Mouse (Mus musculus) thymus, postnatal 14 days (tissue): ENCODE results near the gene Zfp663.

Experiments
- DNase-seq: peaks from one replicate; pipeline ENCODE4 v3.0.0; 2021

Gene Zfp663

DNA sequence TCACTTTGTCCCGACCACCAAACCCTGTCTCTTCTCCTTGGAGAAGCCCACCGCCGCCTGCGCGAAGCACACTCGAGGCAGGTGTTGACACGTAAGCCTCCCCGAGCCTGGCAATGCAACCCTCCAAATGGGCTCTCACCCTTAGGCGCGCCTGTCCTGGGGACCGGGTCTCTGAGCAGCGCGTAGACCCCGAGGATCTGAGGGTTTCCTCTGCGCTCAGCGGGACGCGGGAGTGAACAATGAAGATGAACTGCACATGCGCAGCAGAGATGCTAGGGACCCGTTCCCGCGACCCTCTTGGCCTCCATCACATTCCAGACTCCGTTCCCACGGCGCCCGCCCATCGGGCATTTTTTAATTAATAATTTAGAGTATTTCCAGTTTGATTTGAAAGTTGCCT is at the start of gene Zfp663:
Zfp663 (minus strand) TSS at position 234 of the 400 bp plus-strand sequence.
- no peak for DNase-seq

DNA sequence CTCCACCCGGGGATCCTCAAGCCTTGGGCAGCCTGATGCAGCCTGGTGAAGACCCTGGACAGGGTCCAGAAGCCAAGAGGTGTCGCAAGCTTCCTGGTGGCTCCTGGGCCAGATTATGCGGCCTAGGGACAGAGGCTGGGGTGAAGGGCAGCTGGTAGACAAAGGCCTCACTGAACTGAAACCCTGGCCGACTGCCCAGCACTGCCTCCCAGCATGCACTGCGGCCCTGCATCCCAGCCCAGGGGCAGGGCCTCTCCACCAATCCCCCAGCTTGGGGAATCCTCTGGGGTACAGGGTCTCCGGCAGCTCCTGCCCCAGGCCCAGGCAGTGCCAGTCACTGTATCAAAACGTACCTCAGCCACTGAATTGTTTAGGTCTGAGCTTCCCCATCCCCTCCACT is 48.8 kb upstream of the Zfp663 start:
- DNase-seq, result no peak

- DNase-seq, result no peak
These were observed 47.3 kb upstream of the Zfp663 start for GRCm38 (mm10) chr2:165415795-165416194.

- DNase-seq, result no peak
These were observed 46.7 kb upstream of the Zfp663 start for GRCm38 (mm10) chr2:165415141-165415721.

DNA sequence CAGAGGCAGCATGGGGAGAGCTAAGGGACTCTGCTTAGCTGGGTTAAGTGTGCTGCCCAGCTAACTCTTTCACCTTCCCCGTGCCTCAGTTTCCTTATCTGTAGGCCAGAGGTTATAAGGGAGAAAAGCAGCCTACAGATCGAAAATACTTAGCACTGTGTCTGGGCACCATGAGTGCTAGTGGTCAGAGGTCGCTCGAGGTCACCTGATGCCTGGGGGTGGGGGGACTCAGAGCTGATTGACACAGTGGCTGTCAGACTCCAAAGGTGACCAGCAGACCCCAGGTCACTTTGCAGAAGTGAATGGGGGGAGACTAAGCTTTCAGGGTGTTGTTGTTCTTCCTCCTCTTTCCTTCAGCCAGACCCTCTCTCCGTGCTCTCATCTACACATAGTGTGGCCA is 45.8 kb upstream of the Zfp663 start:
- DNase-seq, result no peak

DNA sequence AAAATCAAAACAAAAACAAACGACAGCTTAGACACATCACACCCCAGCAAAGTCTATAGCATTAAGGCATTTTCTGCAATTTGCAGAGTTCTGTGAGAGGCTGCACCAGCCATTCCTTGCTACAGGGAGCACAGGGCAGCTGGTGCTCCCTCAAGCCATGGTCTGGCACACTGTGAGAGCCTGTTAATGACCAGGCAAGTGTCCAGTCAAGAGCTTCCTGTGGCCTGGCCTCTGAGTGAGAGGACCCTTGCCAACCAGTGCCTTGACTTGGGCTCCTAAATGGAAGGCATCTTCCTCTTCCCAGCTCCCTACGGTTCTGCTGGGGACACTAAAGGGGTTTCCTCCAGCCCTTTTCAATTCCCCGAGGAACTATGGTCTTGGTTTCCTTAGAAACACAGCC is 45.4 kb upstream of the Zfp663 start:
- DNase-seq, result no peak

DNA sequence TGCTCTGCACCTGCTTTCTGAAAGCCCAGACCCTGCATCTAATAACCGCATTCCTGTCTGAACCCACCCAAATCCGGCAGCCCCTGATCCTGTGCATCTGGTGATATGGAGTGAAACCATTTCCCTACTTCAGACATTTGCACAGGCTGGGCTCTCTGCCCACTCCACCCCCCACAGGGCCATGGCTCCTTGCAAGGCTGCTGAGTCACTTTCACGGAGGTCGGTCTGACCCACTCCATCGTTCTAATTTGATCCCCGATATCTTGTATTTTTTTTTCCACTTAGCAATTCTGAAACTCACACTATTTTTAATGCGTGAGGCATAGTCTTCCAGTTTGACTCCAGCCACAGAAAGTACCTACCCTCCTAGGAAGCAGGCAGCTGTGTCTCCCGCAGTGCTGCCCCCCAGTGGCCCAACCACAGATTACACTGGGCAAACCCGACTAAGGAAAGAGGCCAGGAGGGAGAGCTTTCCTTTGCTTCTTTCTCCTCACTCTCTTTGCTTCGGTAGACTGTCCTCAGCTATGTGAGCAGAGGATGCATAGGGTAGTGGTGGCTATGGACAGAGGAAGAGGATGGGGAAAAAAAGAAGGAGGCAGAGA is 39.3 kb upstream of the Zfp663 start:
- peak; percentile 64 for DNase-seq

DNA sequence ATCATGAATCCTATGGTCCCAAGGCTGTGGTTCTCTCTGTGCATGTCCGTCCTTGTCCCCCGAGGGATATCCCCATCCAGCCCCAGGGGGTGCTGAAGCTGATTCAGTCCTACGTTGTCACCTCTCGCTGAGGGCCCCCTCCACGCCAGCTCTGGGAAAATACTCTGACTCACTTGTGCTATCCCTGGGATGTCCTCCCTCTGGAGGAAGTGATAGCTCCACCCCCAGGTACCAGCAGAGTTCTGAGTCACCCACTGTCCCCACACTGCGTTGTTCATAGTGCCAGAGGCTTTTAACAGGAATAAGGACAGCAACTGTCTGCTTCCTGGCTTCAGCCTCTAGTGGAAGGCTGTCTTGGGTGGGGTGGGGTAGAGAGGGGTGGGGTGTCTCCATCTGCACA is 36.8 kb upstream of the Zfp663 start:
- no peak for DNase-seq

DNA sequence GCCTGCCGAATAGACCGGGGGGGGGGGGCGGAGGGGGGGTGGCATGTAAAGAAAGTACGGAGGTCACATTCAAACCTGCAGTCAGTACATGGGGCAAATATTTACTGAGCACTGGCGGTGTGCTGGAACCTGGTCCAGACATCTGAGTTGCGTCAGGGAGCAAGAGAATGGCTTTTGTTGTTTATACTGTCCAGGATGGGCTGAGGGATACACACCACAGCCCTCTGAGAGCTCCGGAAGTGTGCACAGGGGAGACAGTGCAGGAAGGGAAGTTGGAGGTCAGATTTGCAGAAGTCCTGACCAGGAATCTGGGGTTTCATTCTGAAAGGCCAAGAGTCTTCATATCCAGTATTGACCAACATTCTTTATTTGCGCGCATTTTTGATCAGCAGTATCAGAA is 36.4 kb upstream of the Zfp663 start:
- DNase-seq, result no peak

- no peak for DNase-seq
These were observed 29.7 kb upstream of the Zfp663 start for GRCm38 (mm10) chr2:165398164-165398785.

DNA sequence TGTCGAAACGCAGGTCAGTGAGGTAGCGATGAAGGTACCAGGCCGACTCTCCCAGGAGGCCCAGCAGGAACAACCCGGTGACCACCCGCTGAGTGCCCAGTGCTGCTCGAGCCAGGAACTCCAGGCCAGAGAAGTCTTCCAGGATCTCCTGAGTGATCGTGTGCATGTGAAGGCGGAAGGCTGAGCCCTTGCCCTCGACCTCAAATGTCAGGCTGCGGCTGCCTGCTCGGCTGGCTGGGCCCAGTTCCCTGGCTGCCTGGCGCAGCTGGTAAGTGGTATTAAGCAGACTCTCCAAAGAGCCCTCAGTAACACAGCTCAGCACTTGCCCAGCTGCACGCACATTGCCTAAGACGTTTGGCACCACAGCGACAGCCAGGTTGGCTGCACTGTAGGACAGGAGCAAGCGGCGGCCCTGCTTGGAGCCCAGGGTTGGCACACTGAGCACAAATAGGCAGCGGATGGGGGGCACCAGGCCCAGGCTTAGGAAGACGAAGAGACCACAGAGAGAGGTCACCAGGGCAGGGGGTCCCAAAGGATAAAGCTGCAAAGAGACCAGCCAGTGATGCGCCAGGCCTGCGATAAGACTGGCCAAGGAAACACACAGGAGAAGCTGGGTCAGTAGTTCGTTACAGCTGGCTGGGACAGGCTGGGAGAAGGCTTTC is 29.1 kb upstream of the Zfp663 start:
- DNase-seq, result no peak

DNA sequence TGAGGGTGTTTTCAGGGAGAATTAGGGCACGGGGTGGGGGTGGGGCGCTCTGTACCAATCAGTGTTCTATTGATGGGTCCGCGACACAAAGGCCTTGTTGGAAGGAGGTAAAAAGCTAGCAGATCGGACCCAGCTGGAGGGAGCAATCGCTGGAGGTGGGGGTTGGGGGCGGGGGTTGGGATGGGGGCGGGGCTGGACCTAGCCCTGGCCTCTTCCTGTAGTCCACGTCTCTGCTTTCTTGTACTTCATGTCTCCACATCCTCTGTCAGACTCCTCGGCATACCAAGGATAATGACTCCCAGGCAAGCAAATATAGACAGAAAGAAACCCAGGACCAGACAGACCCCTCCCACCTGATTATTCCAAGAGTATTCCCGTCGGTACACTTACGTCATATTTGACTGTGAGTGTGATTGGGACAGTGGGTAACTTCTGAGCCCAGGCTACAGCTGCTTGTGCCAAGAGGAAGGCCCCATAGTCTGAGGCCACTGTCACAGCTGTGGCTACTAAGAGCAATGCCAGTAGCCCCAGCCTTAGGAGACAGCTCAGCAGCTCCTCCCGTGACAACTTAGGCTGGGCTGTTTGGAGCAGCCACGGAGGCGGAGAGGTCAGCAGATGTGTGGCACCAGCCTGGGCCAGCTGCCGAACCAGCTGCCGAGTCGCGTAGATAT is 28.4 kb upstream of the Zfp663 start:
- DNase-seq, result no peak

DNA sequence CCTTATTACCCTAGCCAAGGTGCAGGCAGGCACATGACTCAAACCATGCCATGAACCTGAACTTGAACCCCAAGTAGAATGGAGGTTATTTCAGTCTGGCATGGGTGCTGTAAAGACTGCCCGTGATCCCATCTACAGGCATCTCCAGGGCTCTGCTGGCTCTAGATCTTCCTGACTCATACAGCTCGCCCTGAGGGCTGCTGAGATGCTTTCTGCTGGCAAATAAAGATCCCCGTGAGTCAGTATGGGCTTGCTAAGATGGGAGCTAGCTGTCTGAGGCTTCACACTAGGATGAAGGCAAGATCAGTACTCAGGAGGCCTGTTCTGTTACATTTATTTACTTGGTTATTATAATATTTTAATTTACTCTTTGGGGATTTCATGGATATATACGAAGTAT is 23.6 kb upstream of the Zfp663 start:
- no peak for DNase-seq

DNA sequence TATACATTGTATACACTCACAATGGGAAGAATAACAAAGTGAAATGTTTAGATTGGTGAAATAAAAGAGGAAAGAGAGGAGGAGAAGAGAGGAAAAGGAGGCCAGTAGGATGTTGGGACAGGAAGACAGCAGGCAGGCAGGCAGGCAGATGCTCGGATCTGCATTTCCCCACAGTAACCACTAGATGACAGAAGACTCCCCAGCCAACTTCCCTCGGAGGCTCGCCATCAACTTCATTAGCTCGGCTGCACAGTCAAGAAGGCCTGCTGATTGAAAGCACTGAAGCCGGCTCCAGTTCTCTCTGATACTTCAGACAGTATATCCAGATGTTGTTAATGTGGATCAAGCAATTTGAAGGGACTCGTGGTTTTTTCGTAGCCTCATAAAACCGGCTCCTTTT is 23.0 kb upstream of the Zfp663 start:
- peak; percentile 42 for DNase-seq

DNA sequence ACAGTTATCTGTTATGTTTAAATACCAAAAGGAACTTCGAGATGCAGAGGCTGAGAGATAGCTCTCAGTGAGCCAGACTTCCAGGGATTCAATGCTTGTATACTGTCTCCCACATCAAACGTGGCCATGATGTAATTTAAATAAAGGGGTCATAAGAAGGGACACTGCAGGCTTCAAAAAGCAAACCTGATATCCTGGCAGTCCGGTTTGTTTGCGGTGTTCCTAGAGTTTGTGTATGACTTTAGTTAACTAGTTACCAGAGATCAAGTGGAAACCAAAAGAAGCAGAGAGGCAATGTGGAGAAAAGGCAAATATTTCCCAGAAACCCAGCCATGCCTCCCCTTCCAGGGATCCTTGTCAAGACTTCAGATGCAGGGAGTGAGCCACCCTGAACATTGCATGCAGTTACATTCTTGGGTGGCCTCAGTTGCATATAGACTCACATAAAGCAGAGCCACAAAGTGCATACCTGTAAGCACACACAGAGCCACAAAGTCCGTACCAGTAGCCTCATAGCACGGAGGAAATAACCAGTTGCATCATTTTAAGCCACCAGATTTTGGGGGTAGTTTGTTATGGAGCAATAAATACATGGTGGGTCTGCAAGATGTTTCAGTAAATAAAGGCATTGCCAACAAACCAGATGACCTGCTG is 20.9 kb upstream of the Zfp663 start:
- DNase-seq, result no peak

- DNase-seq, result peak; percentile 18
These were observed 19.4 kb upstream of the Zfp663 start, which contains the start of gene Zfp334 for GRCm38 (mm10) chr2:165387844-165388495. Zfp334 (minus strand) TSS chr2:165388259.

DNA sequence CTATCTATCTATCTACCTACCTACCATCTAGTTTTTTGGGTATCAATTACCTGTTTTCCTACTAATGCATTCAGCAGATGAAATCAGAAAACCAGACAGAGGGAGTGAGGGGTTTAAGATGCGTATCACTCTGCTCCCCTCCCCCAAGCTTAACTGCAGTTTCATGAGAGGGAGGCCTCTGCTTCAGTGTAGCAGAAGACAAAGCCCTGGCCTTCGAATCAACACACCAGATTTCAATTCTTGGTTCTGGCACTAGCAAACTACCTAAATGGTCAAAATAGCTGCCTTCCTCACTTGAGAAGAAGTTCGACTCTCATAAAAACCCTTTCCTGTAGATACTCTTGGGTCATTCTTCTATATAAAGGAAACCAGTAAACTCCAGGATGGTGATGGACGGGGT is 18.8 kb upstream of the Zfp663 start:
- DNase-seq, result no peak

DNA sequence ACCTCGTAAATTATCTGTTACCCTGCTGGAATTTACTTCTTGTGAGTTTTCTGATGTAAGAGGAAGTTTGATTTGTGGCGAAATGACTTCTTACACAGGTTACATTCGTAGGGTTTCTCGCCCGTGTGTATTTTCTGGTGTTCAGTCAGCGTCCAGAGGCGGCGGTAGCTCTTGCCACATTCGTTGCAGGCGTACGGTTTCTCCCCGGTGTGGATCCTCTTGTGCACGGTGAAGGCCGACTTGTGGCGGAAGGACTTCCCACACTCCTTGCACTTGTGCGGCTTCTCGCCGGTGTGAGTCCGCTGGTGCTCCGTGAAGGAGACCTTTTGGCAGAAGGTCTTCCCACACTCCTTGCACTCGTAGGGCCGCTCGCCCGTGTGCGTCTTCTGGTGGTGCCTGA is 11.5 kb upstream of the Zfp663 start:
- DNase-seq, result no peak

DNA sequence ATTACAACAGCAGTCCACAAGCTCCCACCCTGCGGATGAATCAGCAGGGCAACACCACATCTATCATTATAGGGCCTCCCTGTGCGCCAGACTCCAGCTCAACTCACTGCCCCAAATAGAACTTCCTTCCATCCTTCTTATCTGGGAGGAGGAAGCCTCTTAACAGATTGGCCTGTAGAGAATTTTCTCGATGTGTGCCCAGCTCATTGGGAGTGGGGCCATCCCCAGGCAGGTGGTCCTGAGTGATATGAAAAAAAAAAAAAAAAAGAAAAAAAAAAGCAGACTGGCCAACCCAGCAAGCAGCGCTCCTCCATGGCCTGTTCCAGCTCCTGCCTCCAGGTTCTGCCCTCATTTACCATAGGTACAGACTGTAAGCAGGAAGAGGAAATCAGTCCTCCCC is 7.5 kb upstream of the Zfp663 start:
- no peak for DNase-seq

GRCm38 (mm10) chr2:165375478-165375877 is 6.9 kb upstream of the Zfp663 start:
- DNase-seq, result no peak

GRCm38 (mm10) chr2:165371066-165371465 is 2.5 kb upstream of the Zfp663 start:
- DNase-seq, result no peak

DNA sequence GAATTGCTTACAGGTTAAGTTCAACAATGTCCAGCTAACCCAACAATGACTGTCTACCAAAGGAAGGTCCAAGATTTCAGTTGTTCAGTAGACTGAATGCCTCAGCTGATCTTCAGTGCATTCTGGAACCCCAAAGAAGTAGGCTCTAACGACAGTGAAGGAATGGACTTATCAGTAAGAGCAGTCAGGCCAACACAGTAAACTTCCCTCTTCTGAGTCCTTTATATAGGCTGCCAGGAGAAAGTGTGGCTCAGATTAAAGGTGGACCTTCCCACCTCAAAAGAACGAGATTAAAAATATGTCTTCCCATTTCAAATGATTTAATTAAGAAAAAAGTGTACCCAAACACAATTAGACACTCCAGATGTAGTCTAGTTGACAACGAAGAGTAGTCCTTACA is 1.8 kb upstream of the Zfp663 start:
- no peak for DNase-seq
